Mouse (Mus musculus) spleen, adult 18-20 months (tissue): ENCODE data around the gene Pop4.

ENCODE experiments used
- DNase-seq, 2 experiments: peaks; one replicate each; pipeline ENCODE4 v3.0.0; 2022; ENCODE audit warnings: mixed read lengths in 2 of 2

Gene Pop4

GRCm38 (mm10) chr7:38218631-38219367 lies 52.4 kb downstream of the Pop4 start:
- no peak for DNase-seq

- peak in 1 of 2 experiments; percentile 26 for DNase-seq
These were observed 53.6 kb downstream of the Pop4 start for GRCm38 (mm10) chr7:38217417-38218171.

GRCm38 (mm10) chr7:38215697-38216096 lies 55.5 kb downstream of the Pop4 start:
- no peak for DNase-seq

- DNase-seq = no peak
These were observed 55.9 kb downstream of the Pop4 start for GRCm38 (mm10) chr7:38215281-38215680.

- DNase-seq = no peak
These were observed 56.6 kb downstream of the Pop4 start for GRCm38 (mm10) chr7:38214473-38215214.

- no peak for DNase-seq
These were observed 58.6 kb downstream of the Pop4 start for GRCm38 (mm10) chr7:38212651-38213062.
